Mouse (Mus musculus): Measurements from ENCODE around the gene Tinf2. TPM values are rescaled to one million over a fixed set of nuclear protein-coding genes. Genes with fewer than 3 reads are reported as not detected.

Tinf2 gene
- polyA plus RNA-seq (2012; ENCODE audit: insufficient read depth, insufficient read length, low replicate concordance, missing spikeins), result not detected in 2 replicates

- TF ChIP-seq POLR2A (IDR thresholded peaks at IDR 0.05; ENCODE audit: insufficient read depth, low read depth, low read length) (no peak), CTCF (IDR thresholded peaks at IDR 0.05; ENCODE audit: insufficient read depth, low read depth, low read length) (peak; percentile 86)
- under 1% methylated on average over 66 of the region's 66 CpGs for WGBS
- H3K4me3 ChIP-seq (ENCODE audit: insufficient read depth, low read depth, low read length), result peak within 1 kb of the TSS; percentile 60
- no peak within 1 kb of the TSS for H3K27ac ChIP-seq (ENCODE audit: insufficient read depth, low read depth, low read length)
- H3K4me1 ChIP-seq (ENCODE audit: control insufficient read depth, insufficient read depth, low read length), result peaks cover 5% of the 10 kb centered on the region
Observed at GRCm38 (mm10) chr14:55681160-55682117, at the start of gene Tinf2. Gene Tinf2, minus strand, starts transcription at chr14:55681820.

- H3K4me3 ChIP-seq (ENCODE audit: insufficient read depth, low read depth, low read length), result no peak overlapping the region
- 33% methylated on average over 7 of the region's 7 CpGs for WGBS
- TF ChIP-seq POLR2A (IDR thresholded peaks at IDR 0.05; ENCODE audit: insufficient read depth, low read depth, low read length) (no peak), CTCF (IDR thresholded peaks at IDR 0.05; ENCODE audit: insufficient read depth, low read depth, low read length) (no peak)
- 0 out of 2 replicates have a peak overlapping the region, but pooled peaks have one; percentile 15 for H3K27ac ChIP-seq (ENCODE audit: insufficient read depth, low read depth, low read length)
- peaks cover 6% of the 10 kb centered on the region for H3K4me1 ChIP-seq (ENCODE audit: control insufficient read depth, insufficient read depth, low read length)
Observed at GRCm38 (mm10) chr14:55730531-55731032, 49.0 kb upstream of the Tinf2 start.

- no peak for TF ChIP-seq CTCF (IDR thresholded peaks at IDR 0.05; ENCODE audit: insufficient read depth, low read depth, low read length)
- TF ChIP-seq POLR2A (IDR thresholded peaks at IDR 0.05; ENCODE audit: insufficient read depth, low read depth, low read length), result no peak
- Histone ChIP-seq H3K4me3 (ENCODE audit: insufficient read depth, low read depth, low read length) (no peak overlapping the region), H3K4me1 (ENCODE audit: control insufficient read depth, insufficient read depth, low read length) (peaks cover 6% of the 10 kb centered on the region), H3K27ac (ENCODE audit: insufficient read depth, low read depth, low read length) (no peak overlapping the region)
- WGBS, result 42% methylated on average over 7 of the region's 7 CpGs
Observed at GRCm38 (mm10) chr14:55730116-55730515, 48.5 kb upstream of the Tinf2 start.

GRCm38 (mm10) chr14:55727889-55728685 lies 46.5 kb upstream of the Tinf2 start:
- no peak for TF ChIP-seq POLR2A (IDR thresholded peaks at IDR 0.05; ENCODE audit: insufficient read depth, low read depth, low read length)
- TF ChIP-seq CTCF (IDR thresholded peaks at IDR 0.05; ENCODE audit: insufficient read depth, low read depth, low read length), result no peak
- WGBS, result 52% methylated on average over 8 of the region's 8 CpGs
- Histone ChIP-seq H3K4me1 (ENCODE audit: control insufficient read depth, insufficient read depth, low read length) (peaks cover 6% of the 10 kb centered on the region), H3K27ac (ENCODE audit: insufficient read depth, low read depth, low read length) (no peak overlapping the region), H3K4me3 (ENCODE audit: insufficient read depth, low read depth, low read length) (no peak overlapping the region)

- Histone ChIP-seq H3K27ac (ENCODE audit: insufficient read depth, low read depth, low read length) (no peak overlapping the region), H3K4me1 (ENCODE audit: control insufficient read depth, insufficient read depth, low read length) (peaks cover 10% of the 10 kb centered on the region), H3K4me3 (ENCODE audit: insufficient read depth, low read depth, low read length) (no peak overlapping the region)
- TF ChIP-seq CTCF (IDR thresholded peaks at IDR 0.05; ENCODE audit: insufficient read depth, low read depth, low read length) (no peak), POLR2A (IDR thresholded peaks at IDR 0.05; ENCODE audit: insufficient read depth, low read depth, low read length) (no peak)
Observed at GRCm38 (mm10) chr14:55726261-55726660, 44.6 kb upstream of the Tinf2 start.

GRCm38 (mm10) chr14:55724411-55724871 lies 42.8 kb upstream of the Tinf2 start:
- Histone ChIP-seq H3K4me3 (ENCODE audit: insufficient read depth, low read depth, low read length) (no peak overlapping the region), H3K4me1 (ENCODE audit: control insufficient read depth, insufficient read depth, low read length) (peaks cover 16% of the 10 kb centered on the region), H3K27ac (ENCODE audit: insufficient read depth, low read depth, low read length) (no peak overlapping the region)
- 48% methylated on average over 8 of the region's 8 CpGs for WGBS
- TF ChIP-seq POLR2A (IDR thresholded peaks at IDR 0.05; ENCODE audit: insufficient read depth, low read depth, low read length), result no peak
- TF ChIP-seq CTCF (IDR thresholded peaks at IDR 0.05; ENCODE audit: insufficient read depth, low read depth, low read length), result no peak

GRCm38 (mm10) chr14:55723433-55723832 lies 41.8 kb upstream of the Tinf2 start:
- no peak overlapping the region for H3K4me3 ChIP-seq (ENCODE audit: insufficient read depth, low read depth, low read length)
- 92% methylated on average over 7 of the region's 7 CpGs for WGBS
- TF ChIP-seq CTCF (IDR thresholded peaks at IDR 0.05; ENCODE audit: insufficient read depth, low read depth, low read length) (no peak), POLR2A (IDR thresholded peaks at IDR 0.05; ENCODE audit: insufficient read depth, low read depth, low read length) (no peak)

GRCm38 (mm10) chr14:55722438-55722945 lies 40.9 kb upstream of the Tinf2 start:
- Histone ChIP-seq H3K4me1 (ENCODE audit: control insufficient read depth, insufficient read depth, low read length) (peaks cover 10% of the 10 kb centered on the region), H3K4me3 (ENCODE audit: insufficient read depth, low read depth, low read length) (peak overlapping the region; percentile 78; the same call in 1 of the 2 replicates), H3K27ac (ENCODE audit: insufficient read depth, low read depth, low read length) (no peak overlapping the region; the same call in 1 of the 2 replicates)
- TF ChIP-seq CTCF (IDR thresholded peaks at IDR 0.05; ENCODE audit: insufficient read depth, low read depth, low read length) (no peak), POLR2A (IDR thresholded peaks at IDR 0.05; ENCODE audit: insufficient read depth, low read depth, low read length) (no peak)
- WGBS, result 41% methylated on average over 8 of the region's 8 CpGs

More at GRCm38 (mm10) chr14:55723433-55723832, 41.8 kb upstream of the Tinf2 start:
- H3K27ac ChIP-seq (ENCODE audit: insufficient read depth, low read depth, low read length), result no peak overlapping the region
- H3K4me1 ChIP-seq (ENCODE audit: control insufficient read depth, insufficient read depth, low read length), result peaks cover 16% of the 10 kb centered on the region

All from olfactory bulb, adult 2 months (tissue).